Mouse (Mus musculus): Measurements from ENCODE around the gene Spert. TPM values are rescaled to one million over a fixed set of nuclear protein-coding genes. Genes with fewer than 3 reads are reported as not detected.

The Spert gene
- not detected in 2 replicates for polyA plus RNA-seq (2014; fragmentation: Nextera tagmentation; extraction: Ambion mirVana)

- no peak within 1 kb of the TSS for H3K4me3 ChIP-seq (ENCODE audit: low read depth, low read length)
- no peak within 1 kb of the TSS for H3K27ac ChIP-seq (replicated peaks; ENCODE audit: low read depth, low read length)
- H3K4me1 ChIP-seq (ENCODE audit: control insufficient read depth, insufficient read depth, low read length) = no peaks in the 10 kb centered on the region
- no peak within 1 kb of the TSS for H3K4me2 ChIP-seq (ENCODE audit: low read depth, low read length)
- no peak within 1 kb of the TSS for H3K9ac ChIP-seq (replicated peaks; ENCODE audit: low read length)
- no peak for DNase-seq (ENCODE audit: low spot score)
- no peaks in the 10 kb centered on the region for H3K27me3 ChIP-seq (ENCODE audit: control insufficient read depth, insufficient read depth, low read length)
- 70% methylated on average over 3 of the region's 3 CpGs for WGBS
- H3K36me3 ChIP-seq (replicated peaks; ENCODE audit: control insufficient read depth, insufficient read depth, low read depth, low read length) = no peaks in the 10 kb centered on the region
- ATAC-seq (replicated peaks; ENCODE audit: insufficient number of reproducible peaks, low FRiP score, low TSS enrichment, low read depth) = no peak
- H3K9me3 ChIP-seq (replicated peaks; ENCODE audit: control insufficient read depth, low read length) = no peaks in the 10 kb centered on the region
Measured at GRCm38 (mm10) chr14:75592978-75593377, at the start of gene Spert. Gene Spert (minus strand): TSS chr14:75593116.

- H3K9ac ChIP-seq (replicated peaks; ENCODE audit: low read length) = no peak within 1 kb of the TSS
- H3K9me3 ChIP-seq (replicated peaks; ENCODE audit: control insufficient read depth, low read length) = no peaks in the 10 kb centered on the region
- no peaks in the 10 kb centered on the region for H3K36me3 ChIP-seq (replicated peaks; ENCODE audit: control insufficient read depth, insufficient read depth, low read depth, low read length)
- no peaks in the 10 kb centered on the region for H3K27me3 ChIP-seq (ENCODE audit: control insufficient read depth, insufficient read depth, low read length)
- H3K27ac ChIP-seq (replicated peaks; ENCODE audit: low read depth, low read length) = no peak within 1 kb of the TSS
- H3K4me3 ChIP-seq (ENCODE audit: low read depth, low read length) = no peak within 1 kb of the TSS
- no peak within 1 kb of the TSS for H3K4me2 ChIP-seq (ENCODE audit: low read depth, low read length)
- H3K4me1 ChIP-seq (ENCODE audit: control insufficient read depth, insufficient read depth, low read length) = no peaks in the 10 kb centered on the region
- DNase-seq (ENCODE audit: low spot score) (no peak), ATAC-seq (replicated peaks; ENCODE audit: insufficient number of reproducible peaks, low FRiP score, low TSS enrichment, low read depth) (no peak)
- 85% methylated on average over 8 of the region's 8 CpGs for WGBS
Measured at GRCm38 (mm10) chr14:75642080-75642479, 49.2 kb upstream of the Spert start, which contains the start of gene Erich6b. Gene Erich6b (plus strand): TSS chr14:75642259.

GRCm38 (mm10) chr14:75641369-75641768 lies 48.5 kb upstream of the Spert start:
- DNase-seq (ENCODE audit: low spot score) (no peak), ATAC-seq (replicated peaks; ENCODE audit: insufficient number of reproducible peaks, low FRiP score, low TSS enrichment, low read depth) (no peak)
- H3K4me2 ChIP-seq (ENCODE audit: low read depth, low read length) = no peak overlapping the region
- no peaks in the 10 kb centered on the region for H3K27me3 ChIP-seq (ENCODE audit: control insufficient read depth, insufficient read depth, low read length)
- no peak overlapping the region for H3K27ac ChIP-seq (replicated peaks; ENCODE audit: low read depth, low read length)
- H3K4me3 ChIP-seq (ENCODE audit: low read depth, low read length) = no peak overlapping the region
- no peaks in the 10 kb centered on the region for H3K4me1 ChIP-seq (ENCODE audit: control insufficient read depth, insufficient read depth, low read length)
- H3K9me3 ChIP-seq (replicated peaks; ENCODE audit: control insufficient read depth, low read length) = no peaks in the 10 kb centered on the region
- no peaks in the 10 kb centered on the region for H3K36me3 ChIP-seq (replicated peaks; ENCODE audit: control insufficient read depth, insufficient read depth, low read depth, low read length)
- H3K9ac ChIP-seq (replicated peaks; ENCODE audit: low read length) = no peak overlapping the region
- WGBS = 67% methylated on average over 6 of the region's 6 CpGs

- WGBS = 83% methylated on average over 2 of the region's 2 CpGs
- Histone ChIP-seq H3K27ac (replicated peaks; ENCODE audit: low read depth, low read length) (no peak overlapping the region), H3K27me3 (ENCODE audit: control insufficient read depth, insufficient read depth, low read length) (no peaks in the 10 kb centered on the region), H3K4me3 (ENCODE audit: low read depth, low read length) (no peak overlapping the region), H3K4me1 (ENCODE audit: control insufficient read depth, insufficient read depth, low read length) (no peaks in the 10 kb centered on the region), H3K36me3 (replicated peaks; ENCODE audit: control insufficient read depth, insufficient read depth, low read depth, low read length) (no peaks in the 10 kb centered on the region), H3K9ac (replicated peaks; ENCODE audit: low read length) (no peak overlapping the region), H3K9me3 (replicated peaks; ENCODE audit: control insufficient read depth, low read length) (no peaks in the 10 kb centered on the region), H3K4me2 (ENCODE audit: low read depth, low read length) (no peak overlapping the region)
- DNase-seq (ENCODE audit: low spot score) = peak; percentile 54
- ATAC-seq (replicated peaks; ENCODE audit: insufficient number of reproducible peaks, low FRiP score, low TSS enrichment, low read depth) = no peak
Measured at GRCm38 (mm10) chr14:75640846-75641245, 47.9 kb upstream of the Spert start.

- Histone ChIP-seq H3K9me3 (replicated peaks; ENCODE audit: control insufficient read depth, low read length) (no peaks in the 10 kb centered on the region), H3K27me3 (ENCODE audit: control insufficient read depth, insufficient read depth, low read length) (no peaks in the 10 kb centered on the region), H3K27ac (replicated peaks; ENCODE audit: low read depth, low read length) (no peak overlapping the region), H3K4me3 (ENCODE audit: low read depth, low read length) (no peak overlapping the region), H3K36me3 (replicated peaks; ENCODE audit: control insufficient read depth, insufficient read depth, low read depth, low read length) (no peaks in the 10 kb centered on the region), H3K4me2 (ENCODE audit: low read depth, low read length) (no peak overlapping the region), H3K9ac (replicated peaks; ENCODE audit: low read length) (no peak overlapping the region), H3K4me1 (ENCODE audit: control insufficient read depth, insufficient read depth, low read length) (no peaks in the 10 kb centered on the region)
- WGBS = 83% methylated on average over 4 of the region's 4 CpGs
- DNase-seq (ENCODE audit: low spot score) (no peak), ATAC-seq (replicated peaks; ENCODE audit: insufficient number of reproducible peaks, low FRiP score, low TSS enrichment, low read depth) (no peak)
Measured at GRCm38 (mm10) chr14:75637641-75638040, 44.7 kb upstream of the Spert start.

- no peak for ATAC-seq (replicated peaks; ENCODE audit: insufficient number of reproducible peaks, low FRiP score, low TSS enrichment, low read depth)
- H3K4me3 ChIP-seq (ENCODE audit: low read depth, low read length) = no peak overlapping the region
- H3K36me3 ChIP-seq (replicated peaks; ENCODE audit: control insufficient read depth, insufficient read depth, low read depth, low read length) = no peaks in the 10 kb centered on the region
- 56% methylated on average over 7 of the region's 7 CpGs for WGBS
- no peak overlapping the region for H3K9ac ChIP-seq (replicated peaks; ENCODE audit: low read length)
- no peaks in the 10 kb centered on the region for H3K27me3 ChIP-seq (ENCODE audit: control insufficient read depth, insufficient read depth, low read length)
- H3K4me1 ChIP-seq (ENCODE audit: control insufficient read depth, insufficient read depth, low read length) = no peaks in the 10 kb centered on the region
- H3K9me3 ChIP-seq (replicated peaks; ENCODE audit: control insufficient read depth, low read length) = no peaks in the 10 kb centered on the region
- no peak for DNase-seq (ENCODE audit: low spot score)
- no peak overlapping the region for H3K4me2 ChIP-seq (ENCODE audit: low read depth, low read length)
- no peak overlapping the region for H3K27ac ChIP-seq (replicated peaks; ENCODE audit: low read depth, low read length)
Measured at GRCm38 (mm10) chr14:75636107-75636506, 43.2 kb upstream of the Spert start.

- H3K36me3 ChIP-seq (replicated peaks; ENCODE audit: control insufficient read depth, insufficient read depth, low read depth, low read length) = no peaks in the 10 kb centered on the region
- H3K27me3 ChIP-seq (ENCODE audit: control insufficient read depth, insufficient read depth, low read length) = no peaks in the 10 kb centered on the region
- H3K9me3 ChIP-seq (replicated peaks; ENCODE audit: control insufficient read depth, low read length) = no peaks in the 10 kb centered on the region
- ATAC-seq (replicated peaks; ENCODE audit: insufficient number of reproducible peaks, low FRiP score, low TSS enrichment, low read depth) (no peak), DNase-seq (ENCODE audit: low spot score) (no peak)
- no peaks in the 10 kb centered on the region for H3K4me1 ChIP-seq (ENCODE audit: control insufficient read depth, insufficient read depth, low read length)
- no peak overlapping the region for H3K9ac ChIP-seq (replicated peaks; ENCODE audit: low read length)
- WGBS = 80% methylated on average over 12 of the region's 12 CpGs
- no peak overlapping the region for H3K27ac ChIP-seq (replicated peaks; ENCODE audit: low read depth, low read length)
- no peak overlapping the region for H3K4me2 ChIP-seq (ENCODE audit: low read depth, low read length)
- H3K4me3 ChIP-seq (ENCODE audit: low read depth, low read length) = no peak overlapping the region
Measured at GRCm38 (mm10) chr14:75635350-75635749, 42.4 kb upstream of the Spert start.

- no peak overlapping the region for H3K27ac ChIP-seq (replicated peaks; ENCODE audit: low read depth, low read length)
- no peak overlapping the region for H3K9ac ChIP-seq (replicated peaks; ENCODE audit: low read length)
- H3K4me2 ChIP-seq (ENCODE audit: low read depth, low read length) = no peak overlapping the region
- ATAC-seq (replicated peaks; ENCODE audit: insufficient number of reproducible peaks, low FRiP score, low TSS enrichment, low read depth) (no peak), DNase-seq (ENCODE audit: low spot score) (no peak)
- H3K4me3 ChIP-seq (ENCODE audit: low read depth, low read length) = no peak overlapping the region
- no peaks in the 10 kb centered on the region for H3K36me3 ChIP-seq (replicated peaks; ENCODE audit: control insufficient read depth, insufficient read depth, low read depth, low read length)
- H3K27me3 ChIP-seq (ENCODE audit: control insufficient read depth, insufficient read depth, low read length) = no peaks in the 10 kb centered on the region
- no peaks in the 10 kb centered on the region for H3K9me3 ChIP-seq (replicated peaks; ENCODE audit: control insufficient read depth, low read length)
- H3K4me1 ChIP-seq (ENCODE audit: control insufficient read depth, insufficient read depth, low read length) = no peaks in the 10 kb centered on the region
- WGBS = 93% methylated on average over 8 of the region's 8 CpGs
Measured at GRCm38 (mm10) chr14:75628870-75629269, 36.0 kb upstream of the Spert start.

Measured in embryonic facial prominence, embryonic 11.5 days (tissue).